Mouse (Mus musculus) embryonic facial prominence, embryonic 13.5 days (tissue): Measurements from ENCODE around the gene Mlec. TPM values are rescaled to one million over a fixed set of nuclear protein-coding genes. Genes with fewer than 3 reads are reported as not detected.

ENCODE experiments used
- ATAC-seq: fragments of 200-750 bp; cut with Nextera tagmentation; 2 replicates; pipeline ENCODE4 v1.8.0; 2017; ENCODE audit warnings: low read depth; ENCODE audit not compliant: insufficient number of reproducible peaks, insufficient read depth, low FRiP score, low TSS enrichment
- H3K27ac ChIP-seq: fragments of 300-500 bp; sonication (generic); 2 replicates; pipeline ENCODE4 v1.5.1; 2015; ENCODE audit warnings: moderate library complexity, mild to moderate bottlenecking, inconsistent platforms
- H3K27me3 ChIP-seq: fragments of 300-500 bp; sonication (generic); 2 replicates; pipeline ENCODE4 v1.6.1; 2015; ENCODE audit warnings: mild to moderate bottlenecking, inconsistent platforms
- H3K36me3 ChIP-seq: fragments of 300-500 bp; sonication (generic); 2 replicates; pipeline ENCODE4 v1.6.1; 2015; ENCODE audit warnings: mild to moderate bottlenecking, inconsistent platforms
- H3K4me1 ChIP-seq: fragments of 300-500 bp; sonication (generic); 2 replicates; pipeline ENCODE4 v1.6.1; 2015; ENCODE audit warnings: inconsistent platforms
- H3K4me2 ChIP-seq: fragments of 300-500 bp; sonication (generic); 2 replicates; pipeline ENCODE4 v1.6.1; 2015; ENCODE audit warnings: moderate library complexity, mild to moderate bottlenecking, inconsistent platforms
- H3K4me3 ChIP-seq: fragments of 300-500 bp; sonication (generic); 2 replicates; pipeline ENCODE4 v1.5.1; 2015; ENCODE audit warnings: mild to moderate bottlenecking, inconsistent platforms
- H3K9ac ChIP-seq: fragments of 300-500 bp; sonication (generic); 2 replicates; pipeline ENCODE4 v1.6.1; 2015; ENCODE audit warnings: mild to moderate bottlenecking, inconsistent platforms
- H3K9me3 ChIP-seq: fragments of 300-500 bp; sonication (generic); 2 replicates; pipeline ENCODE4 v1.6.1; 2016; ENCODE audit warnings: inconsistent platforms
- WGBS: fragments of 180-500 bp; shearing (Covaris S2); methylation state at CpG from one replicate; pipeline ENCODE4 v1.1.7; 2015; ENCODE audit warnings: mixed read lengths; 5-methylcytosine and 5-hydroxymethylcytosine counted together
- polyA plus RNA-seq: library from polyadenylated mRNA; unstranded; fragments of >200 nt; fragmentation: Nextera tagmentation; extraction: Ambion mirVana; gene quantifications from 2 replicates; pipeline ENCODE4 v1.2.1, GENCODE M21; 2015

Gene Mlec
- polyA plus RNA-seq, 1 experiment from 2014 or later = 73.4 TPM

DNA sequence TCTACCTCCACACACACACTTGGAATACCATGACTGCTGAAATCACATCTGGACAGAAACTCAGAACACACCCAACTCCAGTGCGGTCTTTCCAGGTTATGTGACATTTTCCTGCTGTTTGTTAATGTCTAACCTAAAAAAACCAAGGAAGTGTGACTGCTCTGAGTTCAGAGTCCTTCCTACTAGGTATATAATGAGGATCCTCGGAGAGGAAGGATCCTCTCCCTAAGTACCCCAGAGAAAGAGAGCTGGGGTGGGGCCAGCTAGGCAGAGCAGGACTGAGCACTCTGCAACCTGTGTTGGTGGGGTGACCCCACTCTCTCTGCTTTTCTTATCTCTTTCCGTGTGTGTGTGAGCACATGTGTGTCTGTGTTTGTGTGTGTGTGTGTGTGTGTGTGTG, 10.6 kb downstream of the Mlec start:
- peaks cover 79% of the 10 kb centered on the region for H3K36me3 ChIP-seq
- no peaks in the 10 kb centered on the region for H3K27me3 ChIP-seq
- peaks cover 8% of the 10 kb centered on the region for H3K4me1 ChIP-seq
- H3K4me2 ChIP-seq = no peak overlapping the region
- no peak for ATAC-seq
- no peak overlapping the region for H3K4me3 ChIP-seq
- no peak overlapping the region for H3K27ac ChIP-seq
- 91% methylated on average over 3 of the region's 3 CpGs for WGBS
- no peaks in the 10 kb centered on the region for H3K9me3 ChIP-seq
- H3K9ac ChIP-seq = no peak overlapping the region

DNA sequence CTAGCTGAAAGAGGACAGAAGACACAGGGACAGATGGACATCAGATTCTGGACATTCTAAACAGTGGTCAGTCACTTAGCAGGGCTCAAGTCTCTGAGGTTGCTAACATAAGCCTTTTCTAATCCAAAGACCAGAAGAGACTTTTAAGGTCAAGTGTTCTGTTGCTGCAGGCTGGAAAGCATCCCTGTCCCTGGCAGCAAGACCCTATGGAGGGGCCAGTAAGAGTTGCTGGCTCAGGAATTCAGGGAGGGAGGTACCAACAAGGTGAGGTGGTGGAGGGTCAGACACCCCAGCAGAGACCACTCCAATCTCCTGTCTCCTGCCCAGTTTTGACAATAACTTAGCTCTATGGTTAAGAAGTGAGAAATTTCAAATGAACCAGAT, 11.2 kb downstream of the Mlec start:
- no peak overlapping the region for H3K27ac ChIP-seq
- no peaks in the 10 kb centered on the region for H3K27me3 ChIP-seq
- H3K36me3 ChIP-seq = peaks cover 80% of the 10 kb centered on the region
- no peaks in the 10 kb centered on the region for H3K9me3 ChIP-seq
- ATAC-seq = no peak
- no peak overlapping the region for H3K4me2 ChIP-seq
- H3K4me3 ChIP-seq = no peak overlapping the region
- H3K9ac ChIP-seq = no peak overlapping the region
- 0 out of 2 replicates have a peak, but pooled peaks cover 4% of the 10 kb centered on the region for H3K4me1 ChIP-seq

DNA sequence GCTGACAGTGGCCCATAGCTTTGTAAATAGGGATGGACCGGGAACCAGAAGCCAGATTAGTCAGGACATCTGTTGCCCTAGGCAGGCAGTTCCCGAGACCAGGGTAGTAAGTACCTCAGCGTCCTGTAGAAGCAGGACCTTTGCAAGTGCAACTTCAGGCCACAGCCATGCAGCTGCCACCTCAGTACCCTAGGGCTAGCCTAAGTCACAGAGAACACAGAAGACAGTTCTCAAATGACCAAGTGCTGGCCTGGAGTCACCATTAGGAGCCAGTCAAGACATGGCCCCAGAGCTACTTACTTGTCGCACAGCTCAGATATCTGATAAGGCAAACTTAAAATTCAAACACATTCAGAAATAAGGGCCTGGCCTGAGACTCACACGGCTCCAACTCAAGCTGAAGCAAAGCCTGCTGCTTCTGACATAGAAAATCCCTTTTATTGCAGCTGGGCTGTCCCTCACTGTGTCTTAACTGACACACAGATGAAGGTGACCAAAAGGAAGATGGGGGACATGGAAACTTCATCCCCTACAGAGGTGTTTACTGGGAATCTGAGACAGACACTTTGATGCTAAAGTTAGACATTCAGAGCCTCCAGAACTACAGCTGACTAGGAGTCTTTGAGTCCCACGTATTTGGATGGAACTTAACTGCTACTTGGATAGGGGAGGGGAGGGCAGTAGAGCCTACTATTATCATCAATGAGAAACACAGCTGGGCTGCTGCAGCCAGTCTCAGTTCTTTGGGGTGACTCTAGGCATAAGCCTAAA, 11.8 kb downstream of the Mlec start:
- Histone ChIP-seq H3K36me3 (peaks cover 76% of the 10 kb centered on the region), H3K4me2 (no peak overlapping the region), H3K9ac (no peak overlapping the region), H3K27ac (no peak overlapping the region), H3K27me3 (no peaks in the 10 kb centered on the region), H3K9me3 (no peaks in the 10 kb centered on the region), H3K4me3 (no peak overlapping the region), H3K4me1 (no peaks in the 10 kb centered on the region)
- WGBS = 75% methylated on average over 6 of the region's 6 CpGs
- ATAC-seq = no peak

DNA sequence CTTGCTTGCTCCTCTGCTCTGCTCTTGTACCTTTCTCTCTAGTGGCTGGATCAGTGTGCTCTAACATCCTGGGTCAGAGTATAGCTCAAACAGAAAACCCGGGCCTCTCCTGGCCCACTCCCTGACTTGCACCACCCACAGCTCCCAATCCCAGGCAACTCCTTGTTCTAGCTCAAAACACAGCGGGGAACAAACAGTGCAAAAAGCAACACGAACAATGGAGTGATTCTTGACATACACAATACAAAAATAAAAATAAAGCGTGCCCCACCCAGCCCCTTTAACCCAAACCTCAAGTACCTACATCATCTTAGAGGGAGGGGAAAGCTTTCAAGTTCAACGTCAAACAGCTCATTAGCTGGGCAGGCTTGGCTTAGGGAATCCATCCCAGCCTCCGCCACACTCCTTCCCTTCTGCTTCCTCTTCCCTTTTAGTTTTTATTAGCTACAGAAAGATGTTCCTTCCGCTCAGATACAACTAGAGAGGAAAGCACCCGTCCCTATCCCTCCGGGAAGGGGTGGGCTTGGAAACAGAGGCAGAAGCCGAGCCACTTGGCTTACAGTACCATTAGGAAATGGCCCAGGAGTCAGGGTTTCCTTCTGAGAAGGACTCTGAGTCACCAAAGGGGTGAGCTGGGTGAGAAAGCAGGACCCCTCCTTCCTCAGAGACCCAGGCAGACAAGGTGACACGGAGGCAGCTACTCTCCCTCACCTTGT, 12.6 kb downstream of the Mlec start:
- Histone ChIP-seq H3K9me3 (no peaks in the 10 kb centered on the region), H3K9ac (no peak overlapping the region), H3K4me3 (no peak overlapping the region), H3K36me3 (peaks cover 68% of the 10 kb centered on the region), H3K27me3 (no peaks in the 10 kb centered on the region), H3K4me2 (no peak overlapping the region), H3K4me1 (no peaks in the 10 kb centered on the region), H3K27ac (no peak overlapping the region)
- ATAC-seq = no peak
- WGBS = 77% methylated on average over 11 of the region's 11 CpGs

DNA sequence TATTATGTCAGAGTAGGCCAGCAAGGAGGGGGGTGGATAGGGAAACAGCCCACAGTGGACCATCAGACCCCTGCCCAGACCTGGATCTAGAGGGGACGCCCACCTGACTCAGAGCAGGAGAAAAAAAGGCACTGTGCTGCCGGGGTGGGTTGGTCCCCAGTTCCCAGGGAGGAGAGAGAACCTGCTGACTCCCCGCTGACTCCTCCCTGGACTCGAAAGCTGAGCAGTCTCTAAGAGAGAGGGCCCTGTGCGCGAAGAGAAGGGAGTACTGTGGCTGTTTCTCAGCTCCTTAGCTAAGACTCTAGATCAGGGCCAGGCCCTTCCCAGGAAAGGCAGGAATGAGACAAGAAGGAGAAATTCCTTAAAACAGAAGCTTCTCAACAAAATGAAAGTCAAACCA, 13.5 kb downstream of the Mlec start:
- ATAC-seq = no peak
- peaks cover 59% of the 10 kb centered on the region for H3K36me3 ChIP-seq

DNA sequence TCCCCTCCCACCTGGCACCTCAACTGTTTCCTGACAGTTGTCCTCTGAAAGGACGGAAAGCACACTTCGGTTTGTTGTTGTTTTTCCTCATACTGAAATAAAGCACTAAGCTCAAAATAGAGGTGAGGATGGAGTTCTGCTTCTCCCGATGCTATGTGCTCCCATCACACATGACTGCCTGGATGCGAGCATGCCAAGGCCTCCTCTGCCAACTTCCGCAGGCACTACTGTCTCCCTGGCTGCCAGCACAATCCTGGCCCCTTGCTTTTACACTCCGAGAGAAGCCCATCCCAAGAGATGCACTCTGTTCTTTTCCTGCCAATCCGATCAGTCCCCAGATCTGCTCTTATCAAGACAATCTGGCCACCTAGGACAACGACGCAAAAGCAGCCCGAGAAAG, 14.4 kb downstream of the Mlec start:
- H3K36me3 ChIP-seq = peaks cover 52% of the 10 kb centered on the region
- no peak overlapping the region for H3K27ac ChIP-seq
- peak overlapping the region; percentile 40; the same call in 1 of the 2 replicates for H3K9ac ChIP-seq
- WGBS = 78% methylated on average over 10 of the region's 10 CpGs
- H3K4me1 ChIP-seq = no peaks in the 10 kb centered on the region
- H3K4me2 ChIP-seq = no peak overlapping the region
- H3K4me3 ChIP-seq = no peak overlapping the region
- ATAC-seq = no peak
- no peaks in the 10 kb centered on the region for H3K27me3 ChIP-seq
- H3K9me3 ChIP-seq = no peaks in the 10 kb centered on the region

More for the DNA sequence above, 13.5 kb downstream of the Mlec start:
- 68% methylated on average over 6 of the region's 6 CpGs for WGBS
- no peak overlapping the region for H3K4me3 ChIP-seq
- no peaks in the 10 kb centered on the region for H3K9me3 ChIP-seq
- no peak overlapping the region for H3K27ac ChIP-seq
- H3K27me3 ChIP-seq = no peaks in the 10 kb centered on the region
- H3K4me1 ChIP-seq = no peaks in the 10 kb centered on the region
- H3K4me2 ChIP-seq = no peak overlapping the region
- no peak overlapping the region for H3K9ac ChIP-seq

DNA sequence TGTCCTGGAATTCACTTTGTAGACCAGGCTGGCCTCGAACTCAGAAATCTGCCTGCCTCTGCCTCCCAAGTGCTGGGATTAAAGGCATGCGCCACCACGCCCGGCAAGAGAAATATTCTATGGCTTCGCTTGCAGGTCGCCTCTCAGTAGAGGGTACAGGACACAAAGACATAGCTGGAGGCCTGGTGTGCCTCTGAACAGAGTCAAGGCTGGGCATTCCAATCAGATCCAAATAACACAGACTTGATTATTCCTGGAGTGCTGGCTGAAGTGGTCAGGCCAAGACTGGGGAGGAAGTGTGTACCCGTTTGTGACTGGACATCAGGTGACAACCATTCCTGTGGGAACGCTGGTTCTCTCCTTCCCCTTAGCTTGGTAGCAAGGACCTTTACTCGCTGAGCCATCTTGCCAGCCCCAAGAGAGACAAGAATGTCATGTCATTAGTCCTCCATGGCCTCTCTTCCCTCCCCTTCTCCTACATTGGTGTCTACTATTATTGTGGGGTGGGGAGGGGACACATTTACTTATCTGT, 15.7 kb downstream of the Mlec start:
- H3K27me3 ChIP-seq = no peaks in the 10 kb centered on the region
- no peaks in the 10 kb centered on the region for H3K4me1 ChIP-seq
- peaks cover 39% of the 10 kb centered on the region for H3K36me3 ChIP-seq
- no peak overlapping the region for H3K27ac ChIP-seq
- H3K4me2 ChIP-seq = no peak overlapping the region
- H3K9me3 ChIP-seq = no peaks in the 10 kb centered on the region
- 90% methylated on average over 9 of the region's 9 CpGs for WGBS
- H3K9ac ChIP-seq = no peak overlapping the region
- no peak overlapping the region for H3K4me3 ChIP-seq
- no peak for ATAC-seq

DNA sequence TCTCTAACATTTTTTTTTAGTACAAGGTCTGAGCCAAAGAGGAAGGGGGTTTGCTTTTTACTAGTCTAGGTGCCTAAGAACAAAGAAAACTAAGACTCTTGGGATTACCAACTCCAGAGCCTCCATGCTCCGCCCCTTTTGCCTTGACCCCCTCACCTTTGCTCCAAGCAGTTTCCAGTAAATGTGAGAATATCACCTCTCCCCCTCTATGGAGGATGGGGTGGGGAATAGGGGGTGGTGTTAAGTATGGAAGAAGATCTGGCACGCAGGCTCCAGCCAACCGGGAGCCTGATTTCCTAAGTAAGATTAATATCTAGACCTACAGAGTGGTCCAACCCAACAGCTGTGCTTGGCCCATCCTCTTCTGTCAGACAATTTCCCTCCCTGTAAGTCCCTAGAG, 17.3 kb downstream of the Mlec start:
- H3K27ac ChIP-seq = no peak overlapping the region
- H3K9ac ChIP-seq = no peak overlapping the region
- 65% methylated on average over 3 of the region's 3 CpGs for WGBS
- no peak overlapping the region for H3K4me3 ChIP-seq
- no peaks in the 10 kb centered on the region for H3K4me1 ChIP-seq
- no peaks in the 10 kb centered on the region for H3K9me3 ChIP-seq
- no peak overlapping the region for H3K4me2 ChIP-seq
- ATAC-seq = no peak
- no peaks in the 10 kb centered on the region for H3K27me3 ChIP-seq
- peaks cover 24% of the 10 kb centered on the region for H3K36me3 ChIP-seq

DNA sequence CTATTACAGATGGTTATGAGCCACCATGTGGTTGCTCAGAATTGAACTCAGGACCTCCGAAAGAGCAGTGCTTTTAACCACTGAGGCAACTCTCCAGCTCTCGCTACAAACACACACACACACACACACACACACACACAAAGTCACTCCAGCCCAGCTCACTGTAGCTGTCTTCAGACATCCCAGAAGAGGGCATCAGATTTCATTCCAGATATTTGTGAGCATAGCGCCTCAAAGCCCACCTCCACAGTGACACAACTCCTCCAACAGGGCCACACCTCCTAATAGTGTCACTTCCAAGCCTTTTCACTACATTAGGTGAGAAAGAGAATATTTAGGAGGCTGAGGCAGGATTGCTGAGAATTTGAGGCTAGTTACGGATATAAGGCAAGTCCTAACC, 18.9 kb downstream of the Mlec start:
- Histone ChIP-seq H3K9ac (no peak overlapping the region), H3K4me3 (no peak overlapping the region), H3K27ac (no peak overlapping the region), H3K4me1 (no peaks in the 10 kb centered on the region), H3K36me3 (peaks cover 8% of the 10 kb centered on the region), H3K27me3 (no peaks in the 10 kb centered on the region), H3K4me2 (no peak overlapping the region), H3K9me3 (no peaks in the 10 kb centered on the region)
- WGBS = 56% methylated on average over 4 of the region's 4 CpGs
- ATAC-seq = no peak

DNA sequence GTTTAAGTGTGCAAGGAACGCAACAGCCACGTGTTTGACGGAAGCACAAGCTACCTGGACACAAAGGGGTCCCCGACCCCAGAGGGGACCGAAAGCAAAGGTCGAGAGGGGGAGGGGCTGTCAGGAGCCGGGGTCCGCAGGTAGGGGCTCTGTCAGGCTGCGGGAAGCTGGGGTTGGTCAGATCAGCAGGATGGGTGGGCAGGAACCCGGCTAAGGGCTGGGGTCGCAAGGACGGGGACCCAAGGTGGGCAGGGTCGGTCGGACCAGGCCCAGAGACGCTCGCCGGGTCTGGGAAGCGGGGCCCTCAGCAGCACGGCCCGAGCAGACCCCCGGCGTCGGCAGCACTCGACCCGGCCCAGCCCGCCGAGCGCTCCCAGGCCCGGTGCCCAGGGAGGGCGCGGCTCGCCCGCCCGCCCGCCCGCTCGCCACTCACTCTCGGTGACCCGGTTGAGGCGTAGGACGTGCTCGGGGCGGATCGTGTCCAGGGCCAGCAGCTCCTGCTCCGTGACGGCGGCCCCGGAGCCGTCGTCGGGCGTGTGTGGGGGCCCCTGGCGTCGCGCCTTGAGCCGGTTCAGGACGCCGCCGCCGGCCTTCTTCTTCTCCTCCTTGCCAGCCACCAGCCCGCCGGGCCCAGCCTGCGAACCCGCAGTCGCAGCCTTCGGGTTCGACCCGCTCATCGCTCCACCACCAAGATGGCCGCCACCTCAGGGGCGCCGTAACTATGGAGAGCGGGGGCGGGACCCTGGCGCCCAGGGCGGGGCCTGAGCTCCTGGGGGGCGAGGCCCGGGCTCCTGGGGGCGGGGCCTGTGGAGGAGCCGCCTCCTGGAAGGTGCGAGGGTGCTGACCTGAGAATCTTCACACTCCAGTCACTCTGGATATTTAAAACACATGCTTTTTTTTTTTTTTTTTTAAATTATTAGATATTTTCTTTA, 23.5 kb downstream of the Mlec start, which contains the start of gene Unc119b:
Gene Unc119b (minus strand): TSS at position 742 of the 932 bp plus-strand sequence.
- Histone ChIP-seq H3K27me3 (no peaks in the 10 kb centered on the region), H3K4me3 (peak within 1 kb of the TSS; percentile 91), H3K36me3 (peaks cover 19% of the 10 kb centered on the region), H3K27ac (peak within 1 kb of the TSS; percentile 48; the same call in 1 of the 2 replicates), H3K9ac (peak within 1 kb of the TSS; percentile 87), H3K9me3 (no peaks in the 10 kb centered on the region), H3K4me2 (peak within 1 kb of the TSS; percentile 89), H3K4me1 (peaks cover 16% of the 10 kb centered on the region)
- WGBS = 1% methylated on average over 67 of the region's 81 CpGs
- peak; percentile 92 for ATAC-seq

DNA sequence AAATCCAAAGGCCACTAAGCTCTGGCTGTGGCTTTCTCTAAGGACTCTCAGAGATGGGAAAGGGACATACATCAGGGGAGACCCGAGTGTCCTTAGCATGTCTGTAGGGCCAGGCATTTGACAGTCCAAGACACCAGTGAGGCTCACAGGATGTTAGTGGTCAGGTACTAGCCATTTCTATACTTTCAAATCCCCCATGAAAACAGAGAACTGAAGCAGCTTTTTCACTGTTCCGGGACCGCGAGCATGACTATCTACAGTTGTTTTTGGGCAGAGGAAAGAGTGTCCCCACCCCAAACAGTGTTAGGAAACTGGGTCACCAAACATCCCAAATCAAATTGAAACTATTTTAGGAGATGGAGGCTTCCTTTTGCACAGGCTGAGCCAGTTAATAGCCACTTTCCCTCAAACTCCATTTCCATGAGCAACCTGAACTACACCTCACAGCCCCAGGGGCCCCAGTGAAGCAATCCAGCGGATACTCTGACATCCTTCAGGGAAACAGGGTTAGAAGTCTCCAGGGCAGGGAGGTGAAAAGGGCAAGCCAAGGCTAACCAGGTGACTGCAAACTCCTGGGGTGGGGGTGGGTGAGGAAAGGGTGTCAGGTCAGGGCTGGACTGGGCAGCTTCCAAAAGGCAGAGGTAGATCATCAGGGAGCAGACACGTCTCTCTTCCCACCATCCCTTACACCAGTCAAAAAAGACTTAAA, 24.5 kb downstream of the Mlec start:
- H3K4me2 ChIP-seq = peak overlapping the region; percentile 89
- WGBS = 48% methylated on average over 6 of the region's 6 CpGs

More for the DNA sequence above, 24.5 kb downstream of the Mlec start:
- Histone ChIP-seq H3K27ac (no peak overlapping the region), H3K36me3 (peaks cover 27% of the 10 kb centered on the region), H3K27me3 (no peaks in the 10 kb centered on the region), H3K4me3 (peak overlapping the region; percentile 91), H3K9ac (peak overlapping the region; percentile 87), H3K9me3 (no peaks in the 10 kb centered on the region), H3K4me1 (peaks cover 16% of the 10 kb centered on the region)
- no peak for ATAC-seq
